Mouse (Mus musculus) CD4-positive helper T cell, adult 2 months (primary cell): Measurements from ENCODE around the gene Mier2.
A peak's percentile ranks its signal among the peaks of the same experiment; 100 is the strongest.

Experiments
- DNase-seq: peaks from one replicate; pipeline ENCODE4 v3.0.0-alpha.2; 2012; ENCODE audit warnings: low read depth, missing footprints, low spot score

The Mier2 gene

DNA sequence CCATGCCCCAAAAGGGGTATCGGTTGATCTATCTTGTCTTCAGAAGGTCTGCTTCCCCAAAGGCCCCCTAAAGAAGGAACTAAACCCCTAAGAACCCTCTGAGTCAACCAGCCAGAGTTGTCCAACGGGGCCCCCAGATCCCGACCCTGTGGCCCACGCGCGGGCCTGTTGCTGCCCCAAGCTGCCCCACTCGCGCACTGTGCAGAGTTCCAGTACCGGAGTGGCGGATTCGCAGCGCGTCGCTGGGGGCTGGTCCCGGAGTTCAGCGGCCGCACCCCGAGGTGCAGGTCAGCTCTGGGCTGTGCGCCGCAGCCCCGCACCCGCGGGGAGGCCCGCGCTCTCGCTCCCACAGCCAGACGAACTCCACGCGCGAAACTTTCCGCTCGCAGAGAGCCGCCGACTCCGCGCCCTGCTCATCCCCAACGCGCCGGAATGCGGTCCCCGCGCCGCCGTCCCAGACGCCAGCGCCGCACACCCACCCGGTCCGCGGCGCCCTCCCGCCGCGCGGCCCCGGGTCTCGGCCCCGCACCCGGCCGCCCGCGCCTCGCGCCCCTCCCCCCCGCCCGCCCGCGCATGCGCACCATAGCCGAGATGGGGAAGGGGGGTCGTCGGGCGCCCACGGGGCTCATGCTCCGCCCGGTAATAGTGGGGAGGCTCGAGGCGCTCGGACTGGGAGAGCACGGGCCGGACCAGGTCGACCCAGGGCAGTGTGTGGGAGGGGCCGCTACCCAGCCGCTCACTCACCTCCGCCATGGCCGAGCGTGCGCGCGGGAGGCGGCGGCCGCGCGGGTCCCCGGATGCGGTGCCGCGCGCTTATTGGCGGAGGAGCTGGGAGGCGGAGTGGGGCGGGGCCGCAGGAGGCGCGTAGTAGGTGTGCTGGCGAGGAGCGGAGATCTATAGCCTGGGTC lies at the start of gene Mier2:
Gene Mier2 (minus strand): TSS at position 870 of the 908 bp plus-strand sequence.
- peak; percentile 89 for DNase-seq

GRCm38 (mm10) chr10:79597936-79598230 lies 42.9 kb upstream of the Mier2 start:
- no peak for DNase-seq

DNA sequence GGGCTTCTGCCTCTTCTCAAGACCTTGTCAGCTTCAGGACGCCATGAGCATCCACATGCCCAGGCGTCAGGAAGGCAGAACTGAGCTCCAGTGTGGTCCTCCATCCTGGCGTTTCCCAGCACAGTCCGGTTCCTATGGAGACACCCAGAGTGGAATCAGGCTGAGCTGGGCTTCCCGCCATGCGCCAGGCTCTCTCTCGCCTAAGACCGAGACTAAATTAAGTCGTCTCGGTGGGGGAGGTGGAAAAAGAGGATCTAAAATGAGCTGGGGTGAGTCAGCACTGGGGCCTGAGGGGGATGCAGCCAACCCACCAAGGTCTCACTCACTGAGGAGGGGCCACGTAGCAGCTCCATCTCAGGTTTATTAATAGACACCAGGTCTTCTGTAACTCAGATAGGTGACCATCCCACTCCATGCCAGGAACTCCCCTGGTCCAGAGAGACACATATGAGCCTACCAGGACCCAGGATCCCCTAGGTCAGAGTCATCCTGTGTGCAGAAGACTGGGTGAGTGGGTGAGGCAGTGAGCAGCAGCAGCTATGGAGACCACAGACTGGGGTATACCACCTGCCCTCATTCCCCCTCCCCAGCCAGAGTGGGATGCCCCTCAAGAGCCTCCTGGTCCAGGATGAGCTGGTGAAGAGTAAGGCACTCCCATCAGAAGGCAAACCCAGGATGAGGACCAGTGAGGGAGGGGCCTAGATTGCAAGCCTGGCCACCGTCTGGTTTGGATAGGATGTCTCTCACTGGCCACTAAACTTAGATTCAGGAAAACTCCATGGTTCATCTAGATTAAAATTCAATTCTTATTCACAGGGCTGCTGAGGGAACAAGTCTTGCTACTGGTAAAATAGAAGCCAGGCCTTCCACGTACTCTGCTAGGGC lies 42.3 kb upstream of the Mier2 start:
- no peak for DNase-seq

DNA sequence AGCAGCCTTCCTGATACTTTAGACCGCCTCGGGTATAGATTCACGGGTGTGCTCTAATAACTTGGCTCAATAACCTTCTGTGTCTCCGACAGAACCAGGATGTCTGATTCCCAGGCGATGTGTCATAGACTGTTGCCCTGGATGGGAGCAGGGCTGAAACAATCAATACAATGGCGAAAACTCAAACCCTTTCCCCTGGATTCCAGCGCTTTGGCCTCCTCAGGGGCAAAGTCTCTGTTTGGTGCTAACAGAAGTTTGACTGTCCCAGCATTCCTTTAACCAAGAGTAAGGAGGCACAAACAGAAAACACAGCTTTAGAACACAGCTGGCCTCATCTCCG lies 40.6 kb upstream of the Mier2 start:
- DNase-seq: no peak

DNA sequence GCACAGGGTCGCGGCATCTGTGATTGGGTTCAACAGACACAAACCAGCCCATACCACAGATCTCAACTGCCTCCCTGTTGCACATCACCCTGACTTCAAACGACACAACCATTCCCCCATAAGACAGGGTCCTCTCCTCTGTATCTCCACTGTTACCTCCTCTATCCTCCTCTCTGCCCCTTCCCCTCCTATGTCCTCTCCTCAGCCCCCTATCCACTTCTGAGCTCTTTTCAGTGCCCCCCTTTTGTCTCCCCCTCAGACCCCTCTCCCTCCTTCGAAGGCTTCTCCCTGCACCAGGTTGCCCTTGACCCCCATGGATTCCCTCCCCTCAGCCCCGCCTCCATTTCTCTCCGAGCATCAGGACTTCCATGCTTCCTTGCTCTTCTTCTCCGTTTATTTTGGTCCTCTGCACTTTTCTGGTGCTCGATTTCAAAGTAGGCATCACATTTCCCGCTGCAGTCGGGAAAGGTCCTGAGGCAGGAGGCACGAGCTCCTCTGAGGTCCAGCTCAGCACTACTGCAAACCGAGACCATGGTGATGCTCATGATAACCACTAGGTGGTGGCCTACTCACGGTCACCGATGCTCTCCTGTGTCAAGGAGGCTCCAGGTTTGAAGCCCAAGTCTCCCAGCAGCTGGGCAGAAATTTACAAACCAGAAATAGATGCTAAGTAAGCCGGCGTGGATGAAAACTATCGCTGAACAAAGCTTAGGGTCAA lies 40.0 kb upstream of the Mier2 start:
- peak; percentile 54 for DNase-seq

DNA sequence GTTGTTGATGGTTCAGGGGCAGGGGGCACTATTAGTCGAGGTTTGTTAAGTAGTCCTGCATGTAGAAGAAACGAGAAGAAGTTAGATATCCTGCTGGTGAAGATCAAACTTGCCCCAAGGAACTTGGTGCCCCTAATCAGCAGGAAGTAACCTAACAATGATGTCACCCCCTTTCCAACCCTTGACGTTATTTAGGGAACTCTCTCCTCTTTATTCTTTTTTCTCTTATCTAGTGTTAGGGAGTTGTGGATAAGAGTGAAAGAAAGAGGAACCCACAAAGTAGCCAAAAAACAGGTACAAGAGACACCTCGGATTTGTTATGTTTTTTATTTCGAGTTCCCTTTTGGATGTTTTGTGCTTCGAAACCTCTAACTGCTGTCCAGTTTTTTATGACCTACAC lies 39.1 kb upstream of the Mier2 start:
- no peak for DNase-seq

DNA sequence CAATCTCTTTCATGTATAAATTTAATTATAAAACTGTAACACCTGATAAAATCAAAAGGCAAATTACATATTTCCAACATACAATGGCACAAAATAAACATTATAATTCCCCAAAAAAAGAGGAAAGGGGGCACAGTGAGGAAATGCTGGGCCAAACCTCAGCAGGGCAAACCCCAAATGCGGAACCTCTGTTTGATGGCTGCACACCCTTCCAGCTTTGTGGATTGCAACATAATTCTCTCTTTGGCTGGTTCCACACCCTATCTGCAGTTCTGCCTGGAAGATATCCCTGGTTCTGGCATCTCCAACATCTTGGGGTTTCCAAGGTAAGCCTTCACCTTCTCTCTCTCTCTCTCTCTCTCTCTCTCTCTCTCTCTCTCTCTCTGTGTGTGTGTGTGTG lies 35.7 kb upstream of the Mier2 start:
- DNase-seq: no peak

GRCm38 (mm10) chr10:79587752-79588126 lies 32.7 kb upstream of the Mier2 start:
- DNase-seq: no peak

- no peak for DNase-seq
Observed at GRCm38 (mm10) chr10:79587061-79587751, 32.2 kb upstream of the Mier2 start, which contains the start of gene Theg. Gene Theg, minus strand, starts transcription at chr10:79587331.

DNA sequence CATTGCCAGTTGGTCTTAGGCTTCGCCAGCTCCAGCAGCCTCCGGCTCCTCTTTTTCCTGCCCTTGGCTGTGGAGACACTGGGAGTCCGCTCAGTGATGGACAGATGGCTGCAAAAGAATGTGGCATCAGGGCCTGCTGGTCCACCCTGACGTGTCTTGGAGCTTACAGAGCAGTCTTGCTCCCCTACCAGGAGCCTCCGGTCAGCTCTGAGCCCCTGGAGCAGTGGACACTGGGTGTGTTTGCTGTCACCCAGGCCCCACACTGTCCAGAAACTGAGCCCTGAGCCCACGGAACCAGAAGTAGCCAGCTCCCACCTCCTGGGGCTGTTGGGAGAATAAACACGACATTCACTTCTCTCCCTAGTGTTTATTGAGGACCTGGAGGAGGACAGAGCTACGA lies 31.2 kb upstream of the Mier2 start:
- DNase-seq: no peak

DNA sequence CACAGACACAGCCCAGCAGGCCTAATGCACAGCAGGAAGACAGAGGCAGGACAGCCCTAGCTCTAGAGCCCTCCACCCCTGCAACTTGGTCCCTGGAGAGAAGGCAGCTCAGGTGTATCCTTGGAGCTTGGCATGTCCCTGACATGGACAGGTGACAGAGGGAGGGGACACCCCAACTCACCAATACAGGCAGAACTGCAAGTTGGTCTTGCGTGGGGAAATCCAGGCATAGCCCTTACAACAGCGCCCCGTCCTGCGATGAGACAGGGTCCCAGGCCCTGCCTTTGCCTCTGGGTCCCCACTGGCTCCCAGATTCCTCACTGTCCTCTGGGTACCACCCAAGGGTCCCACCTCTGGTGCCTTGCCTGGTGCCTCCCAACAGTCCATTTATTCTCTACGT lies 30.7 kb upstream of the Mier2 start:
- no peak for DNase-seq

GRCm38 (mm10) chr10:79585136-79585535 lies 30.1 kb upstream of the Mier2 start:
- DNase-seq: no peak

GRCm38 (mm10) chr10:79584426-79584825 lies 29.4 kb upstream of the Mier2 start:
- no peak for DNase-seq

DNA sequence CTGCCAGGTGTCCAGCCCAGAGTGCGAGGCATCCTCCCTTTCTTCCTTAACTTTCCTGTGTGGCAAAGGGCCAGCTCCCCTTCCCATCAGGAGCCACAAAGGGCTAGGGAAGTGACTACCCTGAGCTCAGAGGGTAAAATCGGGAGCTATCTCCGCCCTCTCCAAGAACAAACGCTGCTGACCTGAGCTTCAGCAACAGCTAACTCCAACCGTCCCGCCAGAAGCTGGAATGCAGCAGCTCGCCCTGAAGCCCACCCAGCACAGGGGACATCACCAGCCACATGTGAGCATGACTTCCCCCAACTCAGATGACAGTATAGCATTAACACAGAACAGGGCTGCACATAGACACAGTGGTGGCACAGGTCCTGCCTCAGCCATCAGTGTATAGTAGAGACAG lies 29.0 kb upstream of the Mier2 start:
- DNase-seq: no peak

DNA sequence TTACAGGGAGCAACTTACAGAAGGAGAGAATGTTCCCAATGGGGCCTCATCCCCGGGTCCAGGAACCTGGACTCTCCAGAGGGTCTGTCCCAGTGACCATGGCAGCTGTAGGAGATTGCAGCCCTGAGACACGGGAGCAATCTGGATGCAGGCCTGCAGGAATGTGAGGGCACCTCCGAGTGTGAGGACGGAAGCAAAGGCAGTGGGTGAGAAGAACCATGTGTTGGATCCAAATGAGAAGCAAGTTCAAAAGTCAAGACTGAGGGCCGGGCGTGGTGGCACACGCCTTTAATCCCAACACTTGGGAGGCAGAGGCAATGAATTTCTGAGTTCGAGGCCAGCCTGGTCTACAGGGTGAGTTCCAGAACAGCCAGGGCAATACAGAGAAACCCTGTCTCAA lies 26.5 kb upstream of the Mier2 start:
- DNase-seq: no peak

- DNase-seq: no peak
Observed at GRCm38 (mm10) chr10:79580811-79581210, 25.8 kb upstream of the Mier2 start.

GRCm38 (mm10) chr10:79580356-79580755 lies 25.4 kb upstream of the Mier2 start:
- no peak for DNase-seq

DNA sequence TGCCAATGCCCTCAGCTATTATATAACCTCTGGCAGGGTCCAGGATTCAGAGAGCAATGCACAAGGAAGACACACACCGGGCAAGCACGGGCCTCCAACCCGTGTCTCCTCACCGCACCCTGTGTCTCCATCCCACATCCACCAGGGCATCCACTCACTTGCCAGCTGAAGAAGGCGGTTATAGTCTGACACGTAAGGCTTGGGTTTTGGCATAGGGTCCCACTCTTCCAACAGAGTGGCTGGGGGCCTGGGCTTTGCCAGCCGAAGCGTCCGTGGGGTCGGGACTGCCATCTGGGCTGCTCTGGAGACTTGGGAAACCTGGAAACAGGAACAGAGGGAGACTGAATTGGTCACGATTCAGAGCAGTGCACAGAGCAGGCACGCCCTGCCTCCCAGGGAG lies 24.8 kb upstream of the Mier2 start:
- no peak for DNase-seq

DNA sequence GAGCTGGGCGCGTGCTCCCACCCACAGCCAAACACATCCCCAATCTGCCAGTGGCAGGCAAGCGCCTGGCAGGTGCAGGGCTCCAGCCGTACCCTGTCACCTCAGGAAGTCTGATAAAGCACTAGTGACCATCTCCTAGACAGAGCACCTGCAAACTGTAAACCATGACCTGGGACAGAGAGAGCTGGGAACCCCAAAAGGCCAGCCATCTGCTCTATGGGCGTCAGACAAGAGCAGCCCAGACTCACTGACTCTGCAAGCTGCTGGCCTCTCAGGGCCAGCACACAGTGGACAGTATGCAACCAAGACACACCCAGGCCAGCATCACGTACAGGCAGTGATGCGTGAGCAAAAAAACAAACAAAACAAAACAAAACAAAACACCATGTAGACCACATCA lies 23.9 kb upstream of the Mier2 start:
- no peak for DNase-seq

DNA sequence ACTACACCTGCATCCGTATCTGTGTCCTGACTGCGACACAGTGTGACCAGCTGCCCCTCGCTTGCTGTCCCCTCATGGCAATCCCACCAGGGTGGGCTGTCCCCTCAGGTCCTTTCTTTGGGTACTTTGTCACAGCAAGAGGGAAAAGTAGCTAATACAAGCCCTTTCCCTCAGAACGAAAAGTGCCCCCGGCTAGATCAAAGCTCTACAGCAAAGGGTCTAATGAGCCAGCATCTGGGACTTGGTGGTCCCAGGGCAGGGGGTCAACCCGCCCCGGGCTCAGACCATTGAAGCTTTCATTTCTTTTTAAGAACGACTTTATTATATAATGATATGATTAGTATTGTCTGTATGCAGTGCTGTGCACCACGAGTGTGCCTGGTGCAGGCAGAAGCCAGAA lies 23.3 kb upstream of the Mier2 start:
- DNase-seq: no peak

- DNase-seq: no peak
Observed at GRCm38 (mm10) chr10:79577376-79577775, 22.4 kb upstream of the Mier2 start.

DNA sequence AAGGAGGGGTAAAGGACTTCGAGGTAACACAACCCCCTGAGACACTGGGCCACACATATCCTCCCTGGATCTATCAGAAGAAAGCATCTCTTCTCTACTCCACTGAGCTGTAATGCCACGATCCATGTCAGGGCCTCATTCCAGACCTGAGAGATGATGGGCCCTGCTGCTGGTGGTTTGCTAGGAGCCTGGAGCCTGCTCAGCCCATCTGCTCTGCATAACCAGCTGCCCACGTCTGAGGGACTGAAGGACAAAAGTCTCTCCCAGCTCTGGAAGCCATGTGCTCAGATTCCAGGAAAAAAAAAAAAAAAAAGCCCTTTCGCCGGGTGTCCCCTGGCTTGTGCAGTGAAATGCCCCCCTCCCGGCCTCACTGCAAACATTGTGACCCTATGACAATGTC lies 20.8 kb upstream of the Mier2 start:
- no peak for DNase-seq
